Mouse (Mus musculus) layer of hippocampus, adult 18-20 months (tissue): Measurements from ENCODE around the gene Fgf7. TPM values are rescaled to one million over a fixed set of nuclear protein-coding genes. Genes with fewer than 3 reads are reported as not detected.

Source experiments
- DNase-seq, 2 experiments: peaks; one replicate each; pipeline ENCODE4 v3.0.0; 2022; ENCODE audit warnings: low spot score in 2 of 2
- long read RNA-seq: library from polyadenylated mRNA; stranded (forward); transcript quantifications from one replicate; pipeline ENCODE4 v2.0.0, GENCODE M21; 2021
- total RNA-seq, 2 experiments: library from RNA; stranded (reverse); gene quantifications; 2 replicates each; pipeline ENCODE4 v1.2.3; 2021

Gene Fgf7
- total RNA-seq, result under 1 TPM; 0.54 to 0.99 TPM
- long read RNA-seq, result 0 reads

DNA sequence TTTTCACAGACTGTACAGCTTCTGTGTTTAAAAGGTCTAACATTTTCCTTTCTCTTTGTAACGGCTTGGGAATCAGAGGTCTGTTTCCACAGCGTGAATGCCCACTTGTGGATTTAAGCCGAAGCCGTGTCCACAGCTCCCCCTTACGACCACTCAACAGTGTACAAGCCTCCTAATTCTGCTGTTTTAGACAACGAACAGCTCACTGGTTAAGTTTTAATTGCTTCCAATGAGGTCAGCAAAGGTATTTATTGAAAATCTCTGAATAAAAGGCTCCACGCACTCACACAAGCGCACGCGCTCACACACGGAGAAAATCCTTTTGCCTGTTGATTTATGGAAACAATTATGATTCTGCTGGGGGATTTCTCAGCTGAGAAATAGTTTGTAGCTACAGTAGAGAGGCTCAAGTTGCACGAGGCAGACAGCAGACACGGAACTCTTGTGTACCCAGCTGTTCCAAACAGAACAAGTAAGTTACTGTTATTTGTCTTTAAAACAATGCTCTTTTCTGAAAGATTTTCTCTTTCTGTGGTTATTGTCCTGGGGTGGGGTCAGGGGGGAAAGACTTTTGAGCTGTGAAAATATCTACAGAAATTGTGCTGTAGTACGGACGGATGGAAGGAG lies at the start of gene Fgf7:
Gene Fgf7 (plus strand): TSS at position 280 of the 627 bp plus-strand sequence.
- peak; percentile 8 to 44 for DNase-seq

DNA sequence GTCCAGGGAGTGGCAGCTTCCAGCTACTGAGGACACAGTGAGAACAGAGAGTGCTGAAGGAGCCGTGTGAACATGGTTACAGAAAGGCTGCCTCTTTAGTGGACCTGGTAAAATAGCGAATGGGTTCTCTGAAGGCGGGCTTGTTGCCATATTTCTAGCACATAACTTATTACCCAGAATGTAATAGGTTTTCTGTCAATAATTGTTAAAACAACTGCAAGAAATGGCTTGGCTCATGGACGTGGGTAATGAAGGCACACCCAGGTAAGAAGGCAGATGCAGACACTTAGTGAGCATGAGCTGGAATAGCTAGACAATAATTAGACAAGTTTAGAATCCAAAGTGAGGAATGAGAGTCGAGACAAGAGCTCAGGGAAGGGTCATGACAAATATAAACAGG lies 32.2 kb upstream of the Fgf7 start:
- DNase-seq, result no peak

DNA sequence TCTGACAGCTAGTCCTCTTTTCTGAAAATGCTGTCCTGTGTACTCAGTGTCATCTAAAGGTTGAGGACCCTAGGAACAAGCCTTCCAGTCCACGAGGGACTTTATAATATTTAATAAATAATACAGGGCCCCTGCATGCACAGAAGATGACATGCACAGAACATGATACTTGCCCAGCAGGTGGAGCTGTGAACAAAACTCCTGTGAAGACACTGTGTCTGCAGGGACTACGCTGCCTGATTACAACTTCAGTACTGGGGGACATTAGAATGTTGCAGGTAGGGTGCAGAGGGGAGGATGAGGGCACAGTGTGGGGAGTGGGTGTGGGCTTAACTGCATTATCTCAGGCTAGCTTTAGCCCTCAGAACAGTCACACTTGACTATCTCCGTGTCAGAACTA lies 28.4 kb upstream of the Fgf7 start:
- DNase-seq, result peak; percentile 19 to 80

DNA sequence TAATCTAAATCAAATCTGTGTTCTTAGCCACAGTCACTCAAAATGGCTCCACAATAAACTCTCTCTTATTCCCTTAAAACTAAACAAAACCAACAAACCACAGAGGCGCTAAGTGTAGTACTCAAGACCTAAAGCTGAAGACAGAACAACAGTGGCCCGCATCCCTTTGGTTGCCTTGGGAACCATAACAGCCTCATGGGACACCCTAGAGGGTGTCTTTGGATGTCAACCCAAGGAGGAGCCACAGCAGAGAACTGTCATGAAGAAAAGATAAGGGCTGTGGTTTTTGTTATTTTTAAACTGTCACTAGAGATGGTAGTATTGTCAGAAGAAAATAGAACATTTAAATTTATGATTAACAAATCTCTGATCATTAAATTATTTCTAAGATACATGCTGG lies 27.7 kb upstream of the Fgf7 start:
- no peak for DNase-seq

DNA sequence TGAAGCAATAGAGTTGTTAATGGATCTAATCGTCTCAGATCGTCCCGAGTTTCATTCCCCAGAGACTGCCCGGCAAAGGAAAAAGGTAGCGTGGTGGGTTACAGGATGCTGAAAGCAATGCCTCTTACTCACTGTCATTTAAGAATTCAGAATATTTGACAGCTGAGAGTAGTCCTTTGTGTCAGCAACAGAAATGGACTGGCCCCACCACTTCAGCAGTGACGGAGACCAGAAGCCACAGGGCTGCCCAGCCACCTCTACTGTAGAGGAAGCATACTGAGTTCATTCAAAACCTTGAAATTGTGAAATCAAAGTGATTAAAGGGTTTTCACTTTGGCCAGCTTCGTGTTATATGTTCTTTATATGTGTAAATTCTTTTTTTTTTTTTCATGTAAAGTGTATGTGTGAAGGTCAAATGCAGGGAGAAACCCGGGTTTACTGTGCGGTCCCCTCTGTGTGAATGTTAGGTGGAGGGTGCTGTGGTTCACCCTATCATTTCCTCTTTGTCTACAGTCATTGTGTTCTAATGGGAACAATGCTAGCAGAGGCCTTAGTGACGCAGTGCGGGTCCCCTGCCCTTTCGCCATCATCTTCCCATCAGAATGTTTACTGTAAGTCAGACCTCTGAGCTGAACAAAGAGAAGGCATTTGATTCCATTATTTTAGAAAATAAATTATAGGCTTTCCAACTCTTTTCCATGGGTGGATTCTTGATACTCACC lies 19.3 kb upstream of the Fgf7 start:
- DNase-seq, result no peak

DNA sequence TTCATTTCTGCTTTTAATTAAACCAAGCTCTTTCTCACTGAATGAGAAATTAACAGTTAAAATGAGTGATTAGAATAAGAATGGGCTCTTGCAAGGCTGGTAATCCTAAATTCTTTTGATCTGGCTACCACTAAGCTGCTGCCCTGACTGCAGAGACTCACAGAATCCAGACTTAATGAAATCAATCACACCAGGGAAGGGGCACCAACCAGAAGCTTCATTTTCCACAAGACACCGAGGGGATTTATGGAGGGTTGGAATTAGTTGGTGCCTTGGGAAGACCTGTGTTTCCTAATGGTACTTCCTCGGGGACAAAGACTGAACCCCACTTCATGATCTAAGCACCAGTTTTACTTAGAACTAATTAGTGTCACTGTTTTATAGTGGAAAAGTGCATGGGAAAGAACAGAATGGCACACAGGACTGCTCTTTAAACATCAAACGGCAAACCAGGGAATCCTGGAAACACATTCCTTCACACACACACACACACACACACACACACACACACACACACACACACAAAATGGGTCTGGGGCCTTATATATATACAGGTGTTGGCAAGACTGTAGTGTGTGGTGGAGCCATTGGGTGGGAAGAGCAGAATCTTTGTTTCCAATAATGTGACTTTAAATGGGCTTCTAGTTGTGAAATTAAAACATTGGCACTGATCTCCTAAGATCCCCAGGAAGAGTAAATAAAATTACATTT lies 18.5 kb upstream of the Fgf7 start:
- DNase-seq, result no peak

DNA sequence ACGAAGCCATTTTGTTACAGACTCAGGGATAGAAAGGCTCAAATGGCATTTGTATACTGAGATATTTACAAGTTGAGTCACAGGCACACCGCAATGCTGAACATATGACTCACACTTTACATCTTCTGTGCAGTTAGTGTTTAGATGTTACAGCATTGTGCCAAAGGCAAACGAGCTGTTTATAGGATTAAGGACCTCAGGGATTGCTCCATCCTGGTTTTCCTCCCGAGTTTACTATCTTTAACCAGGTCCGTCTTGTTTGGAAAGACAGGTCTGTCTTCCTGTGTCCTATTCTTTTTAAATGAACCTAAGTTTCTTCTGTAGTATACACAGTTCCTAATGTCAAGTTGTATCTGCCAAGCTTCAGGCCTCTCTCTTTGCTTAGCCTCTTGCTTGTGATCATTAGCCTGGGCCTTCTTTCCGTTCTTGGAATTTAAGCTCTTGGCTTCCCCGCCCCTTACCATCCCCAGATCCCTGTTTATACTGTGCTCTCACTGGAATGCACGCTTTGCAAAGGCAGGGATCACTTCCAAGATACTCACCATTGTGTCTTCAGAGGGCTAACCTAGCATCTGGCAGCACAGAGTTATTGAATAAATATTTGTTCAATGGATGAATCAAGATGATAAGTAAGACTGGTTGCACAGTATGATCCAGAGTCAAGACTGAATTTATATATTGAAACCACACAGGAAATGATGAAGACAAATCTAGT lies 3.1 kb upstream of the Fgf7 start:
- no peak for DNase-seq

DNA sequence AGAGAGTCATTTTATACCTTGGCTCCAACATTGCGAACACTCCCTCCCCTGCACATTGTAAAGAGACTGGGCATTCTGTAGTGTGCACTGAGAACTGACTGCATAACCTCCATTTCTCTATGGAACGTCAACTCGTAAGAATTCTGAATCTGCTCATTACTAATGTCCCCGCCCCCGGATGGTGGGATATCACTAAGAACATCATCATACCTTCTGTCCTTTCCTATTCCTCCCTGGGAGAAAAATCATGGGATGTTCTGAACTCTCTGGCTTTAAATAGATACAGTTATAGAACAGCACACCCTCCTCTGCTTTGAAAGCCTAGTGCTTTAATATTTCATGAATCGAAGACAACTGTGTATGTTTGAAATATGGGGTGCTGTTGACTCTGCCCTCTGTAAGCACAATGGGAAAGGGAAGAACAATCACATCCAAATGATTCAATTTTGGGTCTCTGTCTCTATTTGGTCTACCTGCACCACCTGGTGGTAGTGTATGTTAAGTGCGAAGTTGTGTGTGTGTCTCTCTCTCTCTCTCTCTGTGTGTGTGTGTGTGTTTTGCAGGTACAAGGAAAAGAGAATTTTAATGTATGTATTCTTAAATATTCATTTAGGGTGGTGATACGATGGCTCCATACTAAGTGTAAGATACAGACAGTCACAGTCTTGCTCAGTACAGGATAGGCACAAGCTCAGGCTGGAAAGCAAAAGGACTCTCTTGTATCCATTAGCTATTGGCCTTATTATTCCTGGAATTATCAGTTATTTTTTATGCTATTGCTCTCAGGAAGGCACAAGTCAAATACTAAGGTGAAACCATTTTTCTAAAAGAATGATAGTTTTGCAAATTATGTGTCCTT lies 1.1 kb upstream of the Fgf7 start:
- peak in 1 of 2 experiments; percentile 48 for DNase-seq

DNA sequence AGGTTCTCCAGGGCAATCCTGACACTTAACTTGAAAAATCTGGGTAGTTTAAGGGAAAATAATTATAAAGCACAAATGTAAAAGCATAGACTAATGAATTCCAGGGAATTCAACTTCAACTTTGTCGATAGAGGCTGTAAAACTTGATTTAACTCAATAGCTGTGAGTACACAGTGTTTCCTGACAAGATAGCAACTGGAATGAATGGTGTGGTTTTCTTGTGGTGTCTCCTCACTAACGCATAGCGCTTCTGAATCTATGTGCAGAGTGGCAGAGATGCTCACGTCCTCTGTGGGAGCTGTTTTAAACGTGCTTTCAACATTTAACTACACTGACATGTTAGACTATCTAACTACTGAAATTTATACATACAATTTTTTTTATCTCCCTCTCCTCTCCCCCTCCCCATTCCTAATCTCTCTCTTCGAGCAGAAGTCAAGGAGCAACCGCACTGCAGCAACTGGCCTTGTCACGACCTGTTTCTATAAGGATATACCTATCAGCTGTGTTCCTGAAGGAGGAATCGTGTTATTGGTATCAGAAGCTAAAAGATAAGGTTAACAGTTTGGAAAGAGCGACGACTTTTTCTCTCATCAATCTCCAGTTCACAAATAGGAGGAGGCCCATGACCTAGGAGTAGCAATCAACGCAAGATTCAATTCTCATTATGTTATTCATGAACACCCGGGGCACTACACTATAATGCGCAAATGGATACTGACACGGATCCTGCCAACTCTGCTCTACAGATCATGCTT lies 734 bp downstream of the Fgf7 start:
- no peak for DNase-seq

DNA sequence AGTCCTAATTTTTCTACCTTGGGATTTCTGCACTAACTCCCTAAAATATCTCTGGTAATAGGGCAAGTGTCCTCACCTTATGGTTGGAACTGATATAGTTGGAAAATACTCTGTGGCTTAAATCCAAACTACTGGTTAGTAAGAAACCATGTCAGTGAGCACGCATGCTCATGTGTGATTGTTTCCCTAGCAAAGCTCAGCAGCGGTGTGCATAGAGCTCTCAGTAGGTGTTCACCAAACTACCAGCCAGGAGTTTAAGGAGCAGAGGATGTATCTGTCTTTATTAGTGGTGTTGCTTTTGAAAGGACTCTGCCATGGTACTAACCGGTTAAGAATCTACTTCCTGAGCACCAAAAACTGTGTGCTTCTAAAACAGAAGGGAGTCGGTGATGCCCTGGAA lies 1.7 kb downstream of the Fgf7 start:
- no peak for DNase-seq

DNA sequence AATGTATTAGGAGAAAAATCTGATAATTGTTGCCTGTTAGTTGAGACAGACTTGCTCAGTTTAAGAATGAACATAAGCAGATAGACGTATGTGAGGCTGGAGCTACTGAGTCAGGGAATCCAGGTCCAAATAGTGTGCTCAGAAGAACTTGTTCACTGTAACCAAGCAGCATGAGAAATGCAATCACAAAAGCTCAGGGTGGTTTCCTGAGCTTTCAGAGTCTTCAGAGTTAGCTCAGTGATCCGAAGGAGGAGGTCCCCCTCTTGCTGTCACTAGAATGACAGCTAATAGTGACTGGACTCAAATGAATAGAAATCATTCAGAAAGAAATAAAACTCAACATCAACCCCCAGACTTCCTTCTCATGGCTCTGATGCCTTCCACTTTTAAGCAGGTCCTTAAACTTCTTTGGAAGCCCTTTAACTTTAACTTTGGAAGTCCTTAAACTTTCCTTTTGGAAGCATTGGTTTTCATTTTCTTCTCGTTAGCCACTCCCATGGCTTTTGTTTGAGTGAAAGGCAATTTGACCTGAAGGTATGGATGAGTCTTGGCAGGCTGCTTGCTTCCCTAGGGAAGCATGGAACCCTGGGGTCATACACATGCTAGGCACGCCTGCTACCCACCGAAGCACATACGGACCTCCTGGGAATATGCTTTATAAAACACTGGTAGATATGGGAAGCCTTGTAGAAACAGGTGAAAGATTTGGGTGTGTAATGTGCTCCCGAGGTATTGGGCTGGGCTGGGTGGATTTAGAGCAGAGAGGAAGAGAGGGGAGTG lies 4.0 kb downstream of the Fgf7 start:
- no peak for DNase-seq

DNA sequence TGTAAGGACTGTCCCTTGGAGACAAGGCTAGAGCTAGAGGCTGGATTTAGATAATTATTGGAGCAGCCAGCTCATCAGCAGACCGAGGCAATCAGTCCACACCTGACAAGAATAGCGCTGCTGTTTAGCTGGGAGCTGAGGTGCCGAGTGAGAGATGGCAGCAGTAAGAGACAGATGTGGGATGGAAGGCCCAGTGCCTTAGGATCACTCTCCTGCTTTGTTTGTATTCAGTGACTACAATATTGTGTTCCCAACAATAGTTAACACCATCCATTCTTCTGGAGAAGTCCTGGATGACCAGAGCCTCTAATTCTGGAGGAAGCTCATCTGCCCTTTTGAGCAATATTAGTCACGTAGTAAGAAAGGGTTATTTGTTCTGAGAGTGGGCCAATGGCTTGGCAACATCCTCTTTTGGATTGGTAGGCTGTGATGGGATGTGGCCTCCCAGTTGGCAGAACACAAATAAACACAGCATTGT lies 5.0 kb downstream of the Fgf7 start:
- peak in 1 of 2 experiments; percentile 27 for DNase-seq

DNA sequence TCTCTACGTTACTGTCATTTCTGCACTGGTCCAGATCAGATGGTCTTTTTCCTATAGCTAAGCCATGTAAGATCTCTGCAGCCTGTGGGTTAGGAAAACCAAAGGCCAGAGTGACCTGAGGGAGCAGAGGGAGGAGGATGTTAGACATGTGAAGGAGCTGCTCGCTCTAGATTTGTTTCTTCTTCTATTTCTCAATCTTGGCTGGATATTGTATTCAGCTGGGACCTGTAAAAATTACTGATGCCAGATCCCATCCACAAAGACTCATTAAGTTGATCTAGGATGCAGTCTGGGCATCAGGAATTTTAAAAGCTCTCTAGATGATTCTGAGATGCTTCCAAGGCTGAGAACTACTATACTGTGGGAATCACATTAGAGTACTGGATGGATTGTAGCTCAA lies 6.2 kb downstream of the Fgf7 start:
- no peak for DNase-seq

DNA sequence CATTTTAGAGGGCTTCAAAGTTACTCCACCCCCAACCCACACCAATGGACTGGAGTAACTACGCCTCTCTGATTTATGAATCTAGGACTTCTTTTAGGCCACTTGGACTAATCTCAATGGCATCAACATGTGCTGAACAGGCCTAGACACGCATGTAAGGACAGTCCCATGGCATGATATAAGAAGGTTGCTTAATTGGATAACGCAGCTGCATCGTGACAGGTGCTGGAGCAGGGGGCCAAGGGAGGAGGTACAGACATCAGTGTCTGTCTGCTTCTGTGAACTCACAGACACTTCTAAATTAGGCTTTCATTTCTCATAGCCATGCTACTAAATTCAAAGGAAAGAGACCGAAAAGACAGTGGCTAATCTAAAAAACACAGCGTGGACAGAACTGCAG lies 6.8 kb downstream of the Fgf7 start:
- DNase-seq, result no peak

DNA sequence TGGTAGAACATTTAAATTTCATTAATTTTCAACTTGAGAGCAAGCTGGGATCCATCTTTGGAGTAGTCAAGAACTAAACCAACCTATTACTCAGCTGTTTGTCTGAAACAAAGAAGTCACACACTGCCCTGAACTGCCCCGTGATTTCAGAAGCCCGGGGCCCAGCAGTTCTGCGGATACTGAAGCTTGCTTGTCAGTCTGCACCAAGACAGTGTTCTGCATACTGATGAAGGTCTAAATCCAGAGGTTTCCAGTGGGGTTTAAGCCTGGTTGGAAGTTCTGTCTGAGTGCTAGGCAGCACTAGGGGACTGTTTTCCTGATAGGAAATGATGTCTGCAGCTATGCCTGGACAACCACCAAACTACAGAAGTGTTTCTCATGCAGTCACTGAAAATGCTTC lies 8.2 kb downstream of the Fgf7 start:
- DNase-seq, result no peak

DNA sequence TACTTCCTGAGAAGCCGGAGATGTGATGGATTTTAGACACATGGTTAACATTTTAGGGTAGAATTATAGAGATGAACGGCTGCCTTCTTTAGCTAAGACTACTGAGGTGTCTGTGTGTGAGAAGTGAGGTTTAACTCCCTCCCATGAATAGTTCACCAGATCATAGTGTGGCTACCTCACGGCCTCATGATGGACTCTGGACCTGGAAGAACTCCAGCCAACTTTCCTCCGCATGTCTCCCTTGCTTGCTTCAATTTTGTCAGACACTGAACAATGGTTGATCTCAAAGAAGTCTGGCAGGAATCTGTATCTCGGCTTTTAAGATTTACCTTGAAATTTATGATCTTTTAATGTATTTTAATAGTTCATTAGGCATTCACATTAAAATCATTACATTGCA lies 11.2 kb downstream of the Fgf7 start:
- no peak for DNase-seq

DNA sequence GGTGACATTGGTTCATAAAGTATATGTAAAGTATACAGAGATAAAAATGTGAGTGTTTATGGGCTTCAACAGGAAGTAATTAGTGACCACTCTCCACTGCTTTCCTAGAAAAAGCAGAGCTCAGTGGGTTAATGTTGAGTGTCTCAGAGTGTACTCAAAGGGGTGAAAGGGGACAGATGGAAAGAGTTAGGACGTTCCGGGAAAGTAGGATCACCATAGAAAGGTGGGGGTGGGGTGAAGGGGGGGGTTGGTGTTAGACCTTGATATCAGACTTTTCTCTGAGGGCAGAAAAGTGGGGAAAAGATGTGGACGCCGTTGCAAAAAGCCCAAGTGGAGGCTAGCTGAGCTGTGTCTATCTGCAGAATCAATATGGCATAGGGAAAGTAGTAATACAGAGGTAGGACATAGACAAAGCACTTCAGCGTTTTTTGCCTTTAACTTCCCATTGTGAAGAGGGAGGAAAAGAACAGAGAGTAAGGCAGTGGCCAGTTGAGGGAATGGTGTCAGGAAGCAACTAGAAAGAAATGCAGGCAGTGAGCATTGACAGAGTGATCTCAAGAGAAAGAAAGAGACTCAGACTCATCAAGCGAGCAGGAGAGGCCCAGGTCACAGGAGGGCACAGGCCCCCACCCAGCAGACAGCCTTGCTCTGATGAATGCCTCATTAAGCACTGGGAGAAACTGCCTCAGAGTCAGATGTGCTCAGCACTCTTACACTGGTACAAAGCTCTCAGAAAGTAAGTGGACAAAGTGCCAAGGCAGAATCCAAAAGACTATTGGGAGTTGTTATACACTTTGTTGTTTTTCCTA lies 18.5 kb downstream of the Fgf7 start:
- no peak for DNase-seq

DNA sequence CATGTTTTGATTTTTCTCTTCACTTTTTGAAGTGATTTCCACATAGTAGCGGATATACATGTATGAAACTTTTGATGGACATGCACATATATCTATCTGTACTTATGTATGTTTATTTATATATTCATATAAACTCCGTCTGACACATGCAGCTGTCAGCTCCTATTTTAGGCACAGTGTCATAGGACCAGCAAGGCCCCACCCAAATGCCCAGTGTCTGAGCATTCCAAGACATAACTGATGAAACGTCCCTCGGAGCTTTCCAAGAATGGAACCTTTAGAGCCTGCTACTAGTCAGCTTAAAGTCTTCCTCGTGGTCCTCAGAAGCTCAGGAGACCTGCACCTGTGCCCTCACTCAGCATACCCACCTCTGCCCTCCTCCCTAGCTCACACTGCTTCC lies 19.2 kb downstream of the Fgf7 start:
- no peak for DNase-seq
